Mouse (Mus musculus): Measurements from ENCODE around the gene Fbxw2.
"Not testable (repeated sequence)": the region's sequence is repeated elsewhere in the genome, so short reads cannot be mapped to it uniquely, and the experiment has no call there.

The Fbxw2 gene

DNA sequence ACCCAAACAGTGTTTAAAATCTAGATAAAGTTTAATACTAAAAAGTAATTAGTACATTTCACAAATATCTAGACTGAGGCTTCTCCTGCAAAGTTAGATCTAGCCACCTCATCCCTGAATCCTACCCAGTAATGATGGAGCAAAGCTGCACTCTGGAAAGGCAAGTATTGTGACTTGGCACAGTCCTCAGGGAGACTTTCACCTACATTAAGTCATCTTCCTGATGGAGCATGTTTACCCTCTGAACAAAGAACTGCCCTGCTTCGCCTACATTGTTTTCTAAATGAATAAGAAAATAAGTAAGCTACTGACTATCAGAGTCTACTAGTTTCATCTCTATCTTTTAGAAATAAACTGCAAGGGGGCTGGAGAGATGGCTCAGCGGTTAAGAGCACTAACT lies 7.6 kb downstream of the Fbxw2 start:
- intact Hi-C loops (cut with DNase I): no loop called here

DNA sequence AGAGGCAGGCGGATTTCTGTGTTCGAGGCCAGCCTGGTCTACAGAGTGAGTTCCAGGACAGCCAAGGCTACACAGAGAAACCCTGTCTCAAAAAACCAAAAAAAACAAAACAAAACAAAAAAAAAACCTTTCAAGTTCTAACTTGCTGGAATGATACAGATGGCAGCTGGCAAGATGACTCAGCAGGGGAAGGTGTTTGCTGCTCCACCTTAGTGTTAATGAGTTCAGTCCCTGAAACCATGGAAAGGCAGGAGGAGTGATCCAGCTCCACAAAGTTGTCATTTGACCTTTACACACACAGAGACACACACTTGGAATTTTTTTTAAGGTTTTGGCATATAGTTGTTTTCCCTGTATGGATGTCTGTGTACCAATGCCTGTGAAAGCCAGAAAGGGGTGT lies 10.2 kb downstream of the Fbxw2 start:
- intact Hi-C loops (cut with DNase I): not testable (repeated sequence)

DNA sequence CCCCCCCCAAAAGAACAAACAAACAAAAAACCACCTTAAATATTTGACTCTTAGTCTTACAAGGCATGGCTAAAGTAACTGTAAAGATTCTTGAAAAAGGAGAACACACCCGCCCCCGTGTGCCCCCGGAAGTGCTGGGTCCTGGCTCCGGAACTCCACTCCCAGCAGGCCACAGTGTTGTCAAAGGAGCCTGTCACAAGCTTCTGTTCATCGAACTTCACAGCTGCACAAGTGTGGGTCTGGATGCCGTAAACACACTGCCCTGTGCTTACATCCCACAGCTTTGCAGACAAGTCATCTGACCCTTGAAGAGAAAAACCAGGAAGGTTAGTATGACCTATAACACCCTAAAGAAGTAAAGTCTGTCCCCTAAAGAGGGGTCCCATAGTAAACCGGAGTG lies 13.4 kb downstream of the Fbxw2 start:
- intact Hi-C loops (cut with DNase I): no loop called here

DNA sequence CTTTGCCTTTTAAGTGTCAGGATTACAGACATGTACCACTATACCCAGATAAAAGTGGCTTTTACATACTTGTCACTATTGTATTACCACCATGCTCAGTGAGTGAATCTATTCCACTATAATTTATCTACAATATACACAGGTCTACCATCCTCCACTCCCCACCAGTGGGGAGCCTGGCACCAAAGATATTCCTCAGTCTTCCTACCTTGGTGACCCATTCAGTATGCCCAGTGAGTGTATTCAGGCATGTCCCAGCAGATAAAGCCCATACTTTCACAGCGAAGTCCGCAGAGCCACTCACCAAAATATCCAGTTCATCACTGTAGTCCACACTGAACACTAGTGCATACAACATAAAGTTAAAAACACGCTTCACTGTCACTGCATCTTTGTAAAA lies 15.3 kb downstream of the Fbxw2 start:
- intact Hi-C loops (cut with DNase I): no loop called here

DNA sequence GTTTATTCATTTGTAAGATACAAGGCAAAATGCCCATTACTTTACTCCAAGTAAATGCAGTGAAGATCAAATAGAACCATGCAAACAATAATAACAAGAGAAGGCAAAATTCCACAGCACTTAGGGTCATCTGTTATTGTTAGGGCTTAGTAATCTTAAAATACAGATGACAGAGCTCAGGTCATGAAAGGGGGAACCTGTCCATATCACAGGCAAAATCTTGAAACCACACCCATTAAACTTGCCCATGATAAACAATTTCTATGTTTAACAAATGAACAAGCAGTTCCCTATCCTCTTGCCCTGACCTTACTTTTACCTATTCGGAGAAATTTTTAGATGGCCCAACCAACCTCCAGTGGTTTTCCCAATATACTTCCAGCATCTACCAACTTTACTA lies 16.5 kb downstream of the Fbxw2 start:
- intact Hi-C loops (cut with DNase I): no loop called here

DNA sequence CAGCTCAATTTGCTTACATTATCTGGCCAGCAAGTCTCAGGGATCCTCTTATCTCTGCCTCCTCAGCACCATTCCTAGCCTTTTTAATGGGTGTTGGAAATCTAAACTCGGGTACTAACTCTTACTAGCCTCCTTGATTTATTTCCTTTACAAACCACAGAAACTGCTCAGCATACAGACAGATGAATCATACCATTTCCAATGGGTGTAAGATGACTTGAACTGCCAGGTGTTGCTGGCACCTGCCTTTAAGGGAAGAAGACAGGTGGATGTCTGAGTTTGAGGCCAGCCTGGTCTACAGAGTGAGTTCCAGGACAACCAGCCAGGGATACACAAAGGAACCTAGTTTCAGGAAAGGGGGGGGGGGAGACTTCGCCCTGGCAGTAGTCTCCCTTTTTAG lies 18.1 kb downstream of the Fbxw2 start:
- intact Hi-C loops (cut with DNase I): no loop called here

DNA sequence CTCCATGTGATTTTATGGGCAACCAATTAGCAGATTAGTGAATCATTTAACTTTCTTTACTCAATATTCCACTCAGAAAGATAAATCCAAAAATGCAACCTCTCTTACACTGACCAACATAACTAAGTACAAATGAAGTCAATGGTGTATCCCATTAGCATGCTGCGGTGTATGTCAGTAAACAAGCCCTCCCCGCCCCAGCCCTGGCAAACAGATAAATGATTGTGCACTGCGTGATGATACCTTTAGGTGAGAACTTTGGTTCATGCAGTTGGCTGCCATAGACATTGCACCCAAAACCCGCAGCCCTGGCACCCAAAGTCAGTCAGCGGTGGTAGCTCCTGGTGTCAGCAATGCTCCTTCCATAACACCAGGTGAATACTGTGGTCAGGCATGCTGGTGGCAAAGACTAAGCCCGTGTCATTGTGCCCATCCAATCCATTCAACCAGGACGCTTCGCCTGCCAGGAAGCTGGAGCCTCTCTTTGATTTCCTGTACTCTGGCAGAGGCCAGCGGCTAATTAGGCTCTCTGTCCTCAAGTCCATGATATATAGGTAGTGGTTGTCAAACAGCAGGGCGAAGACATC lies 20.7 kb downstream of the Fbxw2 start:
- intact Hi-C loops (cut with DNase I): no loop called here

DNA sequence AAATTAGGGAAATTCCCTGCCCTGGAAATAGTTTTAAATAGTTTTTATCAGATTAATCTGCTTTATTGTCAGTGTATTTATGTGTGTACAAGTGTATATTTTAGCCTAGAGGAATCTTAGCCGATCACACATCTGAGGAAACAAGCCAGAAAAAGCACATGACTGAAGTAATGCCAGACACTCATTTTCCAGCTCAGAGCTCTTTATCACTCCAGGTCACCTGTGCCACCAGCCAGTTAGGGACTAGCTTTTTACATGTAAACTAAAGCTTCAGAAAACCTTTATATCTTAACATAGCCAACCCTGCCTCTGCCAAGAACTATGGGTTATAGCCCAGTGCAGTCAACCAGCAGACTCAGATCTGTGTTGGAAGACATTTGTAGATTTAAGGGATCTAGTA lies 21.3 kb downstream of the Fbxw2 start:
- intact Hi-C loops (cut with DNase I): no loop called here

DNA sequence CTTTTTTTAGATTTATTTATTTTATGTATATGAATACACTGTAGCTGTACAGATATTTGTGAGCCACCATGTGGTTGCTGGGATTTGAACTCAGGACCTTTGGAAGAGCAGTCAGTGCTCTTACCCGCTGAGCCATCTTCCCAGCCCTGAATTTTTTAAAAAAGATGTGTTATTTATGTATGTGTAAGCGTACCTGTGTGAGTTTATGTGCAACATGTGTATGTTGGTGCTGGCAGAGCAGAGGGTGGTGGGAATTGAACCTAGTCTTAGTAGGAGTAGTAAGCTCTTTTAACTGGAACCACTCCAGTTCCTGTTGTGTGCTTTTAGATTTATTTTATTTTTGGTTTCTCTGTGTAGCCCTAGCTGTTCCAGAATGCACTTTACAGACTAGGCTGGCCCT lies 21.9 kb downstream of the Fbxw2 start:
- intact Hi-C loops (cut with DNase I): no loop called here

DNA sequence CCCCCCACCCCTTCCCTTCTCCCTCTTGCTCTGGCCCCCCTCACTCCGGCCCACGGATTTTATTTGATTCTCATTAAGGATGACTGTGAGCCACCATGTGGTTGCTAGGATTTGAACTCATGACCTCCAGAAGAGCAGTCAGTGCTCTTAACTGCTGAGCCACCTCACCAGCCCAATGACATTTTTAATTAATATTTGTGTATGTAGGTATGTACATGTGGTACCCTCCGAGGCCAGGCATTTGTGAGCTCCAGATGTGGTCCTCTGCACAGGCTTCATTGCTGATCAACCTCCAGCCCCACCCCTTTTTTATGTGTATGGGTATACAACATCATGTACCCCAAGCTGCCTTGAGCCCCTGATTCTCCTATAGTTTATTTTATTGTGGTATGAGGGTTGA lies 22.4 kb downstream of the Fbxw2 start:
- intact Hi-C loops (cut with DNase I): no loop called here

DNA sequence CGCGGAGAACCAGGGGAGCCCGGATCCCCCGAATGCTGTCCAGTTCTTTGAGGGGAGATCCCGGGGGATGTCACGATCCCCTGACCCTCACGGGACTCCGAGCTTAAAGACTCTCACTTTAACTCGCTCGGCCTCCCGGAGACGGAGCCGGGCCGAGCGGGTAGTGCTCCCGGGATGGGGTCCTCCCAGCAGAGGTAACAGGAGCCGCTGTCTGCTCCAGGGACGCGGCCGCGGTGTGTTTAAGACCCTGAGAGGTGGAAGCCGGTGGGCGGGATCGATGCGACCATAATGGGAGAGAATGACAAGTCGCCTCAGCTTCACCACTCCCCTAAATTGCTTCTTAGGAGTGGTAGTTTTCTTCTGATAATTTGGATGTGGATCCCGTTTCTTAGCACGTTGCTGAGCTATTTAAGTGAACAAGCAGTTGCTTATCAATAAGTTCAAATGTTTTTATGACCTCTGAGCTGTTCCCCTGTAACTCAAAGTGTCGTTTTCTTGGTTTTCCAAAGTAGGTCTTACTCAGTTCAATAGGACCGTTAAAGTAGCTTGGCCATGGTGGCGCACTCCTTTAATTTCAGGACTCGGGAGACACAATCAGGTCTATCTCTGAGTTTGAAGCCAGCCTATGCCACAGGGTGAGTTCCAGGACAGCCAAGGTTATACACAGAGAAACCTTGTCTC lies 23.4 kb downstream of the Fbxw2 start:
- intact Hi-C loops (cut with DNase I): not testable (repeated sequence)

DNA sequence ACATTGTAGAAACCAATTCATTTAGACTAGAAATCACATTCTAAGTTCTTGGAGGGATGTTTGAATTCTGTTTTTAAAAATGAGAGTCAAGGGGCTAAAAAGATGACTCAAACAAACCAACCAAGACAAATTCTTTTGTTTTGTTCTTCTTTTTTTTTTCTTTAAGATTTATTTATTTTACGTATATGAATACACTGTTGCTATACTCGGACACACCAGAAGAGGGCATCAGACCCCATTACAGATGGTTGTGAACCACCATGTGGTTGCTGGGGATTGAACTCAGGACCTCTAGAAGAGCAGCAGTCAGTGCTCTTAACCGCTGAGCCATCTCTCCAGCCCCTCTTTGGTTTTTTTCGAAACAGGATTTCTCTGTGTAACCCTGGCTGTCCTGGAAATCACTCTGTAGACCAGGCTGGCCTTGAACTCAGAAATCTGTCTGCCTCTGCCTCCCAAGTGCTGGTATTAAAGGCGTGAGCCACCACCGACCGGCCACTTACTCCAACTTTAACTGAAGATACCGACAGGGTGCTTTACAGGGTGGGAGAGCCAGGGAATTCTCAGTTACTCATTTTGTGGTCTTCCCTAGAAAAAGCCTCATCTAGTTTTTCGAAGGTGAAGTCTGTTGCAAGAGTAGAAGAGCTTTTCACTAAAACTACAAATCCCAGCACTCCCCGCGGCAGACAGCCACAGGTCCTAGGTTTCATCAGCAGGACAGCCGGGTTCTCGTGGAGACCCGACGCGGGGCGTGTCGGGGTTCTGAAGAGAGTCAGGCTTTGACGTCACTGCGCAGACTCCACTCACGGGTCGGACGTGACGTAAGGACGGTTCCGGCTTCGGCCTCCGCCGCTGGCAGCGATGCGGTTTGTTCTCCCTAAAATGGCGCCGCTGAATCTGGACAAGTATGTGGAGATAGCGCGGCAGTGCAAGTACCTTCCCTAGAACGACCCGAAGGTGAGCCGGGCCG lies 24.3 kb downstream of the Fbxw2 start:
- intact Hi-C loops (cut with DNase I): no loop called here

DNA sequence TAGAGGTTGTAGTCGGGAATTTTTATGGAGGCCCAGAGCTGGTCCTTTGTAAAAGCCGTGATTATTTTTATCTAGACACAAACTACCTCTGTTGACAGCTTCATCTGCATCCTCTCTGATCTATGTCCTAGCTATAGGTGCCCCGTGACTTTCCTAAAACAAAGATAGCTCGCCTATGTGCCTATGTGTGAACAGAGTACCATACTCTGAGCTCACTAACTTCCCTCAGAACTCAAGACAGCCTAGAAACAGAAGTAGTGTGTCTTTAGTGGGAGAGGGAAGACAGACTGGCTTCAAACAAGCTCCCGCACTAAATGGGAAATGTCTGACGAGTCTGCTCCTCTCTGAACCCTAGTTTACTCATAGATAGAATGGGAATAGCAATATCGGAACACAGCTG lies 25.7 kb downstream of the Fbxw2 start:
- intact Hi-C loops (cut with DNase I): no loop called here

DNA sequence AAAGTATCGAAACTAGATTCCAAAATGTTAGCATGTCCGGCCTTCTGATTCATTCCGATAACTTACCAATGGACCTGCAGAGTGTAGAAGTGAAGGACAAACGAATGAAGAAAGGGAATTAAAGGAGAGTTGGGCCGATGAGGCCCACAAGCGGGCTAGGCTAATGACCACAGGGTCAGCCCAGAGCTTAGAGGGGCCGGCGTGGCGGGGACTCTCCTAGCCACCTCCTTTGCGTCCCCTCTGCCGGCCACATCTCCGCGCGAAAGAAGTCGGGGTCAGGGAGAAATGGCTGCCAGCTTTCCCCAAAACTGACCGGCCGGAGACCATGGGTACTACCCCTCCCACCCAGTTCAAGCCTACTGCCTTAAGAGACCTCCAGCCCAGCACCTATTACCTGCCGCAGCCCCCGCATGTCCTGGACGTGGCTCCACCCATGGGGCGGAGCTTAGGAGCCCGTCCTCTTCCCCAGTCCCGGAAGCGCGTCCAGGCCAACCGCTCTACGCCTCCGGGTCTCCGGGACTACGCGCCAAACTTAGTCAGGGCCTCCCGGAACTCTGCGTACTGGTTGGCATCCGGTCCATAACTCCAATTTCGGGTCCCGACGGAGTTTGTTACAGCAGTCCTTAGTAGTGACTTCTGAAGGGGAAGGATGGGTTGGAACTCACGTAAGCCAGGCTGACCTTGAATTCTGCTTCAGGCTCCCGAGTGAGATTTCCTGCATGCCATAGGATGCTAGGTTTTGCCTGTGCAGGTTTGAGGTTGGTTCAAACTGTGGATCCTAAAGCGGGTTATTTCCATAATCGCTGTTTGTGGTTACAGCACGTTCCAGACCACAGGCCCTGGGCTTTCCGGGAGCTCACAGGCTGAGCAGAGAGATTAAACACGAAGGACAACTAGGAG lies 26.5 kb downstream of the Fbxw2 start, which contains the start of gene Rabepk:
Gene Rabepk (minus strand): TSS at position 556 of the 900 bp plus-strand sequence.
- intact Hi-C loops (cut with DNase I): no loop called here

DNA sequence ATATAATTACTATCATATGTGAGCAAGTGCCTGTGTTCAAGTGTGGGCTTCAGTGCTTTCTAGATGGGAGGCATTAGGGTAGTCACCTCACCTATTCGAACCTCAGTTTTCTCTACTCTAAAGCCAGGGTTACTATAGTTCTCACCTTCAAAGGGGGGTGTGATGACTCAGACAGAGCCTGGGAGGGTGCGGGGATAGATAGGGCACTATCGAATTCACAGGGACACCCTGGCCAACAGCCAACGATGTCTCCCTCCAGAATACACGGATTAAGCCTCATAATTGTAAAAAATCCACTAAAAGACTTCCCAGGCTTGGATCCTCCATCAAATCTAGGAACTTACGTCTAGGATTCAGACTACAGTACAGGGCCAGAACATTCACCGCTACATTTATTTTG lies 30.7 kb downstream of the Fbxw2 start:
- intact Hi-C loops (cut with DNase I): no loop called here

DNA sequence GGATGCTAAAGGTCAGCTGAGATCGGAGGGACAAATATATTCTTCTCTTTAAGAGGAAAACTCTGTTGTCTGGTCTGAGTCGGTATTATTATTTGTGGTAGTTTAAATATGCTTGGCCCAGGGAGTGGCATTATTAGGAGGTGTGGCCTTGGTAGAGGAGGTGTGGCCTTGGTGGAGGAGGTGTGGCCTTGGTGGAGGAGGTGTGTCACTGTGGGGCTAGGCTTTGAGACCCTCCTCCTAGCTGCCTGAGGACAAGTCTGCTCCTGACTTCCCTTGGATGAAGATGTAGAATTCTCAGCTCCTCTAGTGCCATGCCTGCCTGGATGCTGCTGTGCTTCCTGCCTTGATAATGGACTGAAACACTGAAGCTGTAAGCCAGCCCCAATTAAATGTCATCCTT lies 31.6 kb downstream of the Fbxw2 start:
- intact Hi-C loops (cut with DNase I): no loop called here

DNA sequence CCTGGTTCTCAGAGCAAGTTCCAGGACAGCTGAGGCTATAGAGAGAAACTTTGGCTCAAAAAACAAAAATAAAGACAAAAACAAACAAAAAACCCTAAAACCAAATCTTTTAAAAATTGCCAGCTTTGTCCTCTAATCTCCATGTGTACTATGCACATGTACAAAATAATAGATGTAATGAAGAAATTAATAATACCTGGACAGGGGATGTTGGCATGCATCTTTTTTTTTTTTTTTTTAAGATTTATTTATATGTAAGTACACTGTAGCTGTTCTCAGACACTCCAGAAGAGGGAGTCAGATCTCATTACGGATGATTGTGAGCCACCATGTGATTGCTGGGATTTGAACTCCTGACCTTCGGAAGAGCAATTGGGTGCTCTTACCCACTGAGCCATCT lies 33.6 kb downstream of the Fbxw2 start:
- intact Hi-C loops (cut with DNase I): not testable (repeated sequence)

DNA sequence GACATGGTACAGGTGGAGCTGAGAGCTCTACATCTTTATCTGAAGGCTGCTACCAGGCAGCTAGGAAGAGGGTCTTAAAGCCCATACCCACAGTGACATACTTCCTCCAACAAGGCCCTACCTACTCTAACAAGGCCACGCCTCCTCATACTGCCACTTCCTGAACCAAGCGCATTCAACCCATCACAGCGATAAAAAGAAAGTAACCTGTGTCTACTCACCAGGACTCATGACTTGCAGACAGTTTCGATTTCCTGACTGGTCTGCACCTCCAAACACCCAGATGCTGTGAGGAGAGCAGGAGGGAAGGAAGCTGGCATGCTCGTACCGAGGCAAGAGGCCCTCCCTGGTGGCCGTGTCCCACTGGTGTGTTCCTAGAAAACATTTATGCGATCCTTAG lies 35.8 kb downstream of the Fbxw2 start:
- intact Hi-C loops (cut with DNase I): no loop called here

DNA sequence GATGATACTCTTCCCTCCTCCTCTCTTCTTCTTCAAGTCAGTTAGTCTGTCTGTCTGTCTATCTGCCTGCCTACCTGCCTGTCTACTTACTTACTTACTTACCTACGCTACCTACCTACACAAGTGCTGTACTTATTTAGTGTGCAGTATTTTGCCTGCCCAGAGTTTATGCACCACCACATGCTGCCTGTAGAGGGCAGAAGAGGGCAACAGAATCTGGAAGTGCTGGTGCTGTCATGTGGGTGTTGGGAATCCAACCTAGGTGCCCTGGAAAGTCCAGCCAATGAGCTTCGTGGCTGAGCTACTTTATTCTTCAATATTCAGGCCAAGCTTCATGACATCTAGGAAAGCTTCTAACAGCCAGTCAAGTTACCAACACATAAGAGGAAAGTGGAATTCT lies 42.0 kb downstream of the Fbxw2 start:
- intact Hi-C loops (cut with DNase I): no loop called here

DNA sequence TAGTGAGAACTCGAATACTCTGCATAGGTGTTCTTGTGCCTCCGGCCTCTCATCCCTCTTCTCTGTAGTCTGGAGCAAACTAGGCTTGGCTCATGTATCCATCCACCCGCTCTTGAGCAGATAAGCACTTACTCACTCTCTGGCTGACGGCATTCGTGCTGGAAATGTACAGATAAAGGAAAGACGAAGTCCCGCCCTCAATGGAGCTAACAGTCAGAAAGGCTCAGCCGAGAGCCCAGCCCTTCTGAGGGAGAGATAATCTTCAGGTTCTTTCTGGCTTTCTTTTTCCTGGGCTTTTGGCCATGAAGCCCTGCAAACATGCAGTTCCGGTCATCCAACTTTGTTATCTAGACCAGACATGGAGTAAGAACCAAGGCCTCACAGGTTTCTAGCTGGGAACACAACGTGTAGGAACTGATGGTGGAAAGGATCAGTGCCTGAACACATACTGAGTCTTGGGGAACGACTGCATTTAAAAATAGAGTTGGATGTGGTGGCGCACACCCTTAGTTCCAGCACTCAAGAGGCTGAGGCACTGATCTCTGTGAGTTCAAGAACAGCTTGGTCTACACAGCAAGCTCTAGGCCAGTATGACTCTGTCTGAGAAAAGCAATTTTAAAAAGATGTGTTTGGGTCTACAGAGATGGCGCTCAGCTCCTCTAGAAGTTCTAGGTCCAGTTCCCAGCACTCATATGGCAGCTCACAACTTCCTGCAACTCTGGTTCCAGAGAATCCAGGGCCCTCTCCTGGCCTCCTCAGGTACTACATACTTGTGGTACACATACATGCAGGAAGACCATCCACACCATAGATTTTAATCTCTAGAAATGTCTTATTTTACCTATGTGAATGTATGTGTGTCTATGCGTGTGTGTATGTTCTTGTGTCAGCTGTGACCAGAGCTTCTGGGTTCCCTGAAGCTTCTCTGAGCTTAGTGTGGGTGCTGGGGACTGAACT lies 42.8 kb downstream of the Fbxw2 start:
- intact Hi-C loops (cut with DNase I): loop anchor here (2.0 kb wide), 1 partner anchor 187 kb away; no protein-coding TSS in a partner anchor

Measured in adrenal gland (tissue).